Mouse (Mus musculus) ZHBTc4 (cell line): ENCODE data around the gene Msi2.

Experiments used
- DNase-seq: peaks from one replicate; pipeline ENCODE4 v3.0.0-alpha.2; 2011; ENCODE audit warnings: low read depth, low spot score

The Msi2 gene

GRCm38 (mm10) chr11:88315393-88315792, 402.9 kb downstream of the Msi2 start:
- no peak for DNase-seq

- no peak for DNase-seq
Measured at GRCm38 (mm10) chr11:88314471-88314870, 403.8 kb downstream of the Msi2 start.

- no peak for DNase-seq
Measured at GRCm38 (mm10) chr11:88313512-88313911, 404.8 kb downstream of the Msi2 start.

GRCm38 (mm10) chr11:88311606-88312005, 406.7 kb downstream of the Msi2 start:
- DNase-seq: no peak

GRCm38 (mm10) chr11:88310773-88311172, 407.5 kb downstream of the Msi2 start:
- DNase-seq: no peak

- no peak for DNase-seq
Measured at GRCm38 (mm10) chr11:88309059-88309700, 409.1 kb downstream of the Msi2 start.

GRCm38 (mm10) chr11:88307616-88308543, 410.4 kb downstream of the Msi2 start:
- peak; percentile 95 for DNase-seq

- no peak for DNase-seq
Measured at GRCm38 (mm10) chr11:88305759-88306158, 412.6 kb downstream of the Msi2 start.

GRCm38 (mm10) chr11:88301619-88302018, 416.7 kb downstream of the Msi2 start:
- peak; percentile 45 for DNase-seq

GRCm38 (mm10) chr11:88299345-88299744, 419.0 kb downstream of the Msi2 start:
- DNase-seq: no peak

- peak; percentile 37 for DNase-seq
Measured at GRCm38 (mm10) chr11:88297526-88297925, 420.8 kb downstream of the Msi2 start.

GRCm38 (mm10) chr11:88295298-88295697, 423.0 kb downstream of the Msi2 start:
- no peak for DNase-seq

- no peak for DNase-seq
Measured at GRCm38 (mm10) chr11:88294394-88294710, 424.0 kb downstream of the Msi2 start.

GRCm38 (mm10) chr11:88293631-88294393, 424.5 kb downstream of the Msi2 start, which contains the start of gene Ccdc182:
Gene Ccdc182 (plus strand): TSS chr11:88294058.
- peak; percentile 67 for DNase-seq

- peak; percentile 41 for DNase-seq
Measured at GRCm38 (mm10) chr11:88291688-88292087, 426.6 kb downstream of the Msi2 start.

GRCm38 (mm10) chr11:88291245-88291644, 427.1 kb downstream of the Msi2 start:
- no peak for DNase-seq
